Mouse (Mus musculus) kidney, postnatal 10 days (tissue): ENCODE measurements at regions not wholly inside any gene's neighbourhood (a gene's known extent, or its start where the extent isn't known, plus 50 kb on each side); places are given as distances from the start of the nearest gene placed in this dataset.

Experiments used
- DNase-seq: peaks from one replicate; pipeline ENCODE4 v3.0.0; 2021; ENCODE audit warnings: mixed read lengths

DNA sequence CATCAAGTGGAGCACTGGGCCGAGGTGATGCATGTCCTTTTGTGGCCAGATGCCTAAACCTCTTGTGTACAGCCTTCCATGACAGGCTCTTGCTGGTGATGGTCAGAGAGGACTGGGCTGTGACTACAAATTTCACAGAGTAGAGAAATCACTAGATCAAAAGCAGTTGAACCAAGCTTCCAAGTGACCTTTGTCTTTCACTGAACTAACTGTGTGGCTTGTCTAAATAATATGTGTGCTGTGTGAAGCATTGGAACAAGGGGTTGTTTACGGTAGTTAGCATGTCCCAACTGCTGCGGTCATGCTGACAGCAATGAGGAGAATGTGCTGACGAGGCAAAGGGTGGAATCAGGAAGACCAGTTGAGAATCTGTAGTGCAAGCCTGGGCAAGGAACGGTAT is 55.3 kb upstream of the D16Ertd472e start:
- no peak for DNase-seq

DNA sequence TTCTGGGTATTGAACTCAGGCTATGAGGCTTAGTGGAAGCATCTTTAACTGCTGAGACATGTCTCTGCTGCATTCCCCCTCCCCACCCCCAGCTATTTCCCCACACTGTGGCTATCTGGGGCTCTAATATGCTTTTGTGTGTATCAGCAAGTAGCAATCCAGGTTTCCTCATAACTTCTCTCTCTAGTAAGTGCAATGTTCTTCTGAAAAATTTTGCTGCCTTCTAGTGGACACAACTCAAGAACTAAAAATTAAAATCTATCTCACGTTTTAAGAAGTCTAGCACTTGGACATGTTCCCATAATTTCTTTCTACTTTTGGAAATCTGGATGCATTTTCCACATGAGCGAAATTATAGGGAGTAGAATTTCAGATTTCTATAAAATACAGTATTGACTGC is 50.3 kb upstream of the D16Ertd472e start:
- DNase-seq: no peak
